Mouse (Mus musculus) C2C12 (cell line): Measurements from ENCODE around the gene Prrxl1. TPM values are rescaled to one million over a fixed set of nuclear protein-coding genes. Genes with fewer than 3 reads are reported as not detected.

ENCODE experiments used
- H3K27me3 ChIP-seq: one replicate; pipeline ENCODE4 v1.6.1; 2011; ENCODE audit not compliant: control insufficient read depth, insufficient read depth, insufficient read length
- H3K36me3 ChIP-seq: one replicate; pipeline ENCODE4 v1.6.1; 2011; ENCODE audit not compliant: control insufficient read depth, insufficient read depth
- H3K4me3 ChIP-seq: one replicate; pipeline ENCODE4 v1.5.1; 2011; ENCODE audit warnings: mild to moderate bottlenecking, control low read depth; ENCODE audit not compliant: poor library complexity, insufficient read depth, severe bottlenecking
- H3K79me2 ChIP-seq: one replicate; pipeline ENCODE4 v1.6.1; 2011; ENCODE audit not compliant: control insufficient read depth, insufficient read depth
- H3K79me3 ChIP-seq: one replicate; pipeline ENCODE4 v1.6.1; 2011; ENCODE audit warnings: low read depth, control low read depth
- H3ac ChIP-seq: one replicate; pipeline ENCODE3; 2011; ENCODE audit warnings: low read depth; ENCODE audit not compliant: control insufficient read depth, insufficient read length
- CEBPB ChIP-seq: IDR thresholded peaks from one replicate; pipeline ENCODE4 v1.6.1; 2011; ENCODE audit warnings: low read depth, mild to moderate bottlenecking, control low read depth, moderate library complexity
- CTCF ChIP-seq: IDR thresholded peaks from one replicate; pipeline ENCODE4 v1.5.1; 2011; ENCODE audit not compliant: control insufficient read depth, insufficient read depth, insufficient read length
- FOSL1 ChIP-seq: IDR thresholded peaks from one replicate; pipeline ENCODE4 v1.8.0; 2011; ENCODE audit warnings: mild to moderate bottlenecking, low read length; ENCODE audit not compliant: poor library complexity, insufficient read depth, severe bottlenecking
- MAX ChIP-seq: IDR thresholded peaks from one replicate; pipeline ENCODE4 v1.6.1; 2011; ENCODE audit warnings: mild to moderate bottlenecking, control low read depth
- MYOD1 ChIP-seq: IDR thresholded peaks from one replicate; pipeline ENCODE4 v1.6.1; 2011; ENCODE audit warnings: low read depth; ENCODE audit not compliant: control insufficient read depth, insufficient read length
- MYOG ChIP-seq: IDR thresholded peaks from one replicate; pipeline ENCODE4 v1.6.1; 2011; ENCODE audit not compliant: control insufficient read depth, insufficient read length; ENCODE audit errors: extremely low read depth
- USF1 ChIP-seq: IDR thresholded peaks from one replicate; pipeline ENCODE4 v1.6.1; 2011; ENCODE audit warnings: low read depth, mild to moderate bottlenecking, control low read depth, moderate library complexity
- polyA plus RNA-seq: library from polyadenylated mRNA; unstranded; fragments of >200 nt; fragmentation: generic; extraction: Trizol; gene quantifications from one replicate; pipeline ENCODE4 v1.2.1, GENCODE M21; 2012; ENCODE audit warnings: missing spikeins

Prrxl1 gene
- polyA plus RNA-seq, 1 experiment, result not detected

DNA sequence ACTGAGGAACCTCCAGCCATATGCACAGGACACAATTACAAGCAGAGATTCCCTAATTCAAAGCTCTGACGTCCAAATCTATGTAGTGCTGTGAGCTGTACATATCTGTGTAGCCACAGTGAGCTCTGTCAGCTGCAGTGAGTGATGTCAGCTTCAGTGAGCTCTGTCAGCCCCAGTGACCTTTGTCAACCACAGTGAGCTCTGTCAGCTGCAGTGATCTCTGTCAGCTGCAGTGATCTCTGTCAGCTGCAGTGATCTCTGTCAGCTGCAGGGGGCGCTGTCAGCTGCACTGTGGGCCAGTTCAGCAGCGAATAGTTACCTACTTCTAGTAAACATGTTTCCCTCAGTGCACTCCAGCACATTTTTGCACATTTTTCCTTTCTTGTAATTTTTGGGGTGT lies 10.2 kb downstream of the Prrxl1 start:
- TF ChIP-seq MAX, result no peak
- TF ChIP-seq FOSL1, result no peak
- peak; percentile 19 for TF ChIP-seq CTCF
- no peak for TF ChIP-seq USF1
- TF ChIP-seq CEBPB, result no peak
- Histone ChIP-seq H3K4me3 (no peak overlapping the region), H3K27me3 (peaks cover 73% of the 10 kb centered on the region), H3ac (no peak overlapping the region), H3K36me3 (no peaks in the 10 kb centered on the region), H3K79me2 (no peaks in the 10 kb centered on the region), H3K79me3 (no peaks in the 10 kb centered on the region)

DNA sequence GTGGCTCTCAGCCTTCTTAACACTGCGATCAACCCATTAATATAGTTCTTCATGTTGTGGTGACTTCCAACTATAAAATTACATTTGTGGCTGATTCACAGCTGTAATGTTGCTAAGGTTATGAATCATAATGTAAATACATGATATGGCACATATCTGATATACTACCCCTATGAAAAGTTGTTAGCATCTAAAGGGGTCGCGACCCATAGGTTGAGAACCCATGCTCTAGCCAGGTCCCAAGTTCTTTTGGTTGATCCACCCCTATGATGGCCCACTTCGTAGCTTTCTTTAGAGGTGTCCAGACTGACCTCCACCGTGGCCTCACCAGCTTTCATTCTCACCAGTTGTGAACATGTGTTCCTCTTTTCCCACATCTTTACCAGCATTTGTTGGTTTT lies 18.0 kb downstream of the Prrxl1 start:
- Histone ChIP-seq H3K36me3 (no peaks in the 10 kb centered on the region), H3K79me2 (no peaks in the 10 kb centered on the region), H3K79me3 (no peaks in the 10 kb centered on the region), H3K4me3 (no peak overlapping the region), H3K27me3 (peaks cover 21% of the 10 kb centered on the region), H3ac (no peak overlapping the region)
- TF ChIP-seq MYOD1, result no peak
- TF ChIP-seq MYOG, result no peak
- no peak for TF ChIP-seq MAX
- TF ChIP-seq USF1, result no peak
- TF ChIP-seq FOSL1, result no peak
- no peak for TF ChIP-seq CEBPB
- TF ChIP-seq CTCF, result no peak

DNA sequence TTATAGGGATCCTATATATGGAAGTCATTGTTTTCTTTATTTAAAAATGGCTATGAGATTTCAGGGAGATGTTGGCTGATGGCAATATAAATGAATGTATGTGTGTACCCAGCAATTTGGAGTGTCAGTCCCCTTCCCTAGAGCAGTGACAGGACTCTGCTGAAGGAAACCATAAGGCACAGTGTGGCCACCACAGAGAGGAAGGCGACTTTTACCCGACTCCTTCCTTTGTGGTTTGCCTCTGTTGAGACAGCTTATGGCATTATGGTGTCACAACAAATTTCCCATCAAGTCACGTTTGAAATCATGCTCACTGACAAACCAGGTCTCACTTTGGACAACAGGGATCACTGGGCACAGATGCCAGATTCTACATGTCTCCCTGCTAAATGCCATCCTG lies 25.0 kb downstream of the Prrxl1 start:
- TF ChIP-seq FOSL1 (no peak), CEBPB (no peak), CTCF (no peak), MAX (no peak), MYOG (no peak), MYOD1 (no peak), USF1 (no peak)
- H3K79me2 ChIP-seq, result no peaks in the 10 kb centered on the region
- peaks cover 30% of the 10 kb centered on the region for H3K27me3 ChIP-seq
- H3K4me3 ChIP-seq, result no peak overlapping the region
- H3K79me3 ChIP-seq, result no peaks in the 10 kb centered on the region
- no peak overlapping the region for H3ac ChIP-seq
- H3K36me3 ChIP-seq, result no peaks in the 10 kb centered on the region

DNA sequence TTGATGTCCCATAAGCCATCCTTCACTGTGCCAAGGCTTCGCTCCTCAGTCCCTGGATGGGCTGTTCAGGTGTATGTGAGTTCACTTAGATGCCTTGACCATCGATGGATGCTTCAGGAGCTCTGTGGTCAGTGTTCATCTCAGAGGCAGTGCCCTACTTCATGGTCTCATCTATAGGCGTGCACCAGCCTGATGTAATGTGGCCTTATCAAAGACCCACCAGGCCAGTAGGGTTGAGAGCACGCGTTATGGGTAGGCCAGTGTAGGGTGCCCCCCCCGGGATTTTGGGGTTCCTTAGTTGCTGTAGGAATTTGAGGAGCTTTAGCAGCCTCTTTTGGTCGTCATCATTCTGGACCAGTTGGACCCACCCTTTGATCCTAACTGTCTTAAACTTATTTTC lies 25.6 kb downstream of the Prrxl1 start:
- no peak overlapping the region for H3K4me3 ChIP-seq
- H3ac ChIP-seq, result no peak overlapping the region

DNA sequence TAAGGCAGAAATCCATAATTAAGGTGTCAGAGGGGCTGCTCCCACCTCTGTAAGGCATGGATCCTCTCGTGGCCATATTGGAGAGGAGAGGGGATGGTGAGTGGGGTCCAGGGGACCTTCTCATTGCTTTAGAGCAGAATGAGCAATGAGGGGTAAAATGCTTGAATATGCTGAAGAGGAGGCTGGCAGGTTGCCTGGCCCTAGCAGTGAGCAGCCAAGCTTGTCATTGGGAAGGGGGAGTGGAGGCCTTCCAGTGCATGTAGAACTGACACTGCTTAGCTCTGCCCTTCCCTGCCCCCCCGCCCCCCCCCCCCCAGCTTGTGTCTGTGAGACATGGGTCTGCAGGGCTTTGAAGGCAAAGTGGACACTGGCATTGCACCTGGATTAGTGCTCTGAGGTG lies 28.1 kb downstream of the Prrxl1 start:
- no peak overlapping the region for H3K4me3 ChIP-seq
- no peaks in the 10 kb centered on the region for H3K79me3 ChIP-seq
- peaks cover 32% of the 10 kb centered on the region for H3K27me3 ChIP-seq
- TF ChIP-seq MYOG (no peak), USF1 (no peak), FOSL1 (no peak), CTCF (no peak), CEBPB (no peak), MYOD1 (no peak), MAX (no peak)
- no peaks in the 10 kb centered on the region for H3K36me3 ChIP-seq
- no peak overlapping the region for H3ac ChIP-seq
- no peaks in the 10 kb centered on the region for H3K79me2 ChIP-seq

More for the DNA sequence above, 25.6 kb downstream of the Prrxl1 start:
- H3K79me3 ChIP-seq, result no peaks in the 10 kb centered on the region
- no peaks in the 10 kb centered on the region for H3K79me2 ChIP-seq
- H3K36me3 ChIP-seq, result no peaks in the 10 kb centered on the region
- H3K27me3 ChIP-seq, result peaks cover 30% of the 10 kb centered on the region
- TF ChIP-seq CTCF (no peak), FOSL1 (no peak)

DNA sequence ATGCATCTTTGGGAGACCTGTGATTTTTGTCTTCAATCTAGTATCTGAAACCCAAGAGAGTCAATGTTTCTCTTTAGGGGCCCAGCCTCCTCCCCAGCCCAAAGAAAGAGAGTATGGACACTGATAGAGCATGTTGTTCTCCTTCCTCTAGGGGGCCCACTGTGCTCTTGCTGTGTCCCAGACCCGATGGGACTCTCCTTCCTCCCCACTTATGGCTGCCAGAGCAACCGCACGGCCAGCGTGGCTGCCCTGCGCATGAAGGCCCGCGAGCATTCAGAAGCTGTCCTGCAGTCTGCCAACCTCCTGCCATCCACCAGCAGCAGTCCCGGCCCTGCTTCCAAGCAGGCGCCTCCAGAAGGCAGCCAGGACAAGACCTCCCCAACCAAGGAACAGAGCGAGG lies 29.4 kb downstream of the Prrxl1 start:
- H3K36me3 ChIP-seq, result no peaks in the 10 kb centered on the region
- no peak overlapping the region for H3ac ChIP-seq
- H3K4me3 ChIP-seq, result no peak overlapping the region
- H3K79me3 ChIP-seq, result no peaks in the 10 kb centered on the region
- TF ChIP-seq MAX, result no peak
- TF ChIP-seq CEBPB, result no peak
- TF ChIP-seq CTCF, result no peak
- no peak for TF ChIP-seq USF1
- TF ChIP-seq MYOD1, result no peak
- no peak for TF ChIP-seq MYOG
- TF ChIP-seq FOSL1, result no peak
- H3K27me3 ChIP-seq, result peaks cover 24% of the 10 kb centered on the region
- H3K79me2 ChIP-seq, result no peaks in the 10 kb centered on the region
